Mouse (Mus musculus) left cerebral cortex, postnatal 10 days (tissue): ENCODE data around the gene Racgap1. TPM values are rescaled to one million over a fixed set of nuclear protein-coding genes. Genes with fewer than 3 reads are reported as not detected.

ENCODE experiments used
- DNase-seq, 2 experiments: peaks; one replicate each; pipeline ENCODE4 v3.0.0; 2021 to 2022; ENCODE audit warnings: low spot score in 2 of 2, mixed read lengths in 1 of 2; ENCODE audit errors: extremely low spot score in 1 of 2
- intact Hi-C: fragments of 180-260 bp; cut with DNase I; formaldehyde crosslinking; loops from one replicate; pipeline ENCODE4 v1.15.1; 2025
- total RNA-seq, 2 experiments: library from RNA; stranded (reverse); gene quantifications; 2 replicates each; pipeline ENCODE4 v1.2.3; 2021

Gene Racgap1
- total RNA-seq, 2 experiments from 2014 or later: 15.6 to 16.9 TPM

DNA sequence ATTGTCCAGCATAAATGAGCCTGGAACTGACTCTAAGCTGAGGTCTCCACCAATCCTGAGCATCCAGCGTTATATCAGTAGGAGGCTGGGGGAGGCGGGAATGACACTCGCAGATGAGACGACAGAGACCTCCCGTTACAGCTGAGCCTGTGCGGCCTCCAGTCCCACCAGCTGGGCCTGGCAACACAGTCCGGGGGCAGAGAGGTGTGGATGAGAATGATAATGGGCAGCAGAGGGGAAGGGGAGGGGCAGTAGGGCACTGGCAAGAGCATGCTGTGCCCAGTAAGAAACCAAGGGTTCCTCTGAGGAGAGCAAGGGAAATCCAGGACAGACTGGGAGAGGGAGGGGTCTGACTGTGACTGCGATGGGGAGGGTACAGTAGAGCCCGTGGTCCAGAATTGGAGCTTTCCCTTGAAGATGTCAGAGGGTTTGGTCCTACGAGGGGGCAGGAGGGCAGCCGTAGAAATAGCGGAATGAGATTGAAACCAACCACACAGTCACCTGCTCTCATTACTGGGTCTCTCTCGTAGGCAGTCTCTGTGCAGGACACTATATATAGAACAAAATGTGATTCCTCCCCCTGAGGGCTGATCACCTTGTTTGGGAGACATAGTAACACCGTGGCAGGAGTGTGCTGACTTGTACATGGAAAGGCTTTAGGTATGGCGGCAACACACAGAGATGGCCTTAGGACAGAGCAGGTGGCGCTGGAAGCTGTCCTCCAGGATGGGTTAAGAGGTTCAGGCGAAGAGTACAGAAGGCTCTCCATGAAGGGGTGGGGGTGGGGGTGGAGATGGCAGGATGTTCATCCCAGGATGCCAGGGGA, 52.0 kb downstream of the Racgap1 start:
- no peak for DNase-seq
- intact Hi-C loops: loop anchor here (5.0 kb wide), 3 partner anchors 88 to 308 kb away; no protein-coding TSS in a partner anchor

DNA sequence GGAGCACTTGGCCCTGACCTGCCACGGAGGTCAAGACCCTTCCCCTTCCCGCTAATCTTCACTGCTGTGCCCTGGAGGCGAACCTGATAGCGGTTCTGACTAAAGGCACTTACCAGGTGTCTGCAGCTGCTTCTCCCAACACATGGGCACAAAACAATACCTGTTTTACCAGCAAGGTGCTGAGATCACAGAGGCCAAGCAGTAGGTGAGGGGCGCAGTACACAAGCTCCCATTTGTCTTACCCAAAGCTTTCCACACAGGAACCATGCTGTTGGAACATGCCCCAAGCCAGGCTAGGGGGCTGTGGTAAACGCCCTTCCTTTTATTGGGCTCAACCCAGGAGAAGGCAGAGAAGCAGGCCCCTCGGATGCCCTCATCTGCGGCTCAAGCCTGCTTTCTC, 53.9 kb downstream of the Racgap1 start:
- no peak for DNase-seq
- intact Hi-C loops: loop anchor here (2.0 to 5.0 kb wide), 4 partner anchors 90 to 310 kb away; no protein-coding TSS in a partner anchor

DNA sequence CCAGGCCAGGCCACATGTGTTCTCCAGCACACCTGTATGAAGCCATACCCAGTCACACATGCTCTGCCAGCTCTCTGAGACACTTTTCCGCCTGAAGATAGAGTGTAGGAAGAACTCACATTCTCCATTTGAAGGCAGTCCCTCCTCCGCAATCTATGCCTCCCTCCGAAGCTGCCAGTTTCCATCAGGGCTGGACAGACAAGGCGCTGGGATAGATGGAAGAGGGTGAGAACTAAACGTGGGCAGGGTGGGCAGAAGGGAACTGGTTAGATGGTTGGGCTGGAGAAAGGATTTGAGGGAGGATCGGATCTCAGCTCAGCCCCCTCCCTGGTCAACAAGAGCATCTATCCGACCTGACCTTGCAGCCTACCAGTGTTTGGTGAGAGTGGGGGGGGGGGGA, 54.6 kb downstream of the Racgap1 start:
- DNase-seq: no peak
- intact Hi-C loops: loop anchor here (1.0 to 5.0 kb wide), 5 partner anchors 72 to 310 kb away; no protein-coding TSS in a partner anchor

DNA sequence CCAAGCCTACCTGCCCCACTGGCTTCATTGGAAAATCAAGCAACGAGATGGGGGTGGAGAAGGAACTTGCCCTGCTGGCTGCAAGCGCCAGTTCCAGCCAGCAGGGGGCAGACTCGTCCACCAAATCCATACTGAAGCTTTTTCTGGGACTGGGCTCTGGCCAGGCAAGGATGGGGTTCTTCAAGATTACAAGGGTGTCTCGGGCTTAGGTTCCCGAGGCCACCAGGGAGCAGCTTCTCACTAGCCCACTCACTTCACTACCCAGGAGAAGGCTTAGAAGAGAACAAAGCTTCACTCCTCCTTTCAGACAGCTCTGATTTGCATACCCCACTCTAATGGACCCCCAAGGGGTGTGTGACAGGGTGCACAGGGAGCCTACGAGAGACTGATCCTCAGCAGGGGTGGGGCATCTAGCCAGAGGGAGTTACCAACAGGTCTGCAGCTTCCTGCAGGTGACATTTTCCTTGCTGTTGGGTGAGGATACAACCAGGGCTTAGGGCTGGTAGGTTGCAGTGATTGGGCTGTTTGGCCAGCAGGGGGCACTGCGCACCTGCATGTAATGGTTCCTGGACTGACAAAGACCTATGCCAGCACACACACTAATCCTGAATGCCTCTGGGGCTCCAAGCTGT, 55.3 kb downstream of the Racgap1 start:
- DNase-seq: peak; percentile 81 to 87
- intact Hi-C loops: loop anchor here (1.0 to 5.0 kb wide), 5 partner anchors 73 to 311 kb away; no protein-coding TSS in a partner anchor

DNA sequence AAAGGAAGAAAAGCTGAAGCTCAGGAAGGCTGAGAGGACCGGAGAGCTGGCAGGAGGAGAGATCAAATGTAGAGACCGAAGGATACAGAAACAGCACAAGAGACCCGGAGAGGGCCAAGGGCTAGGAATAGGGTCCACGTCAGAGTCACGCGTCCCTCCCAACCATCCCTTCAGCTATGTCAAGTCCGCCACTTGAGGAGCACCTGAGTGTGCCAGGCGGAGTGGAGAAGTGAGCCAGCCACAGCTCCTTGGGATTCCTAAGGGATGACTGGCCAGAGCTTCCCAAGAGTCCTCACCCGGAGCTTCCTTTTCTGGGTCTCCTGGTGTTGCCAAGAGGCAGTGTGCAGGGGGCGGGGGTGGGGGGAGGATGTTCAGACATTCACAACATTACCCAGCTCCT, 56.5 kb downstream of the Racgap1 start:
- DNase-seq: no peak
- intact Hi-C loops: loop anchor here (5.0 kb wide), 3 partner anchors 92 to 312 kb away; no protein-coding TSS in a partner anchor

DNA sequence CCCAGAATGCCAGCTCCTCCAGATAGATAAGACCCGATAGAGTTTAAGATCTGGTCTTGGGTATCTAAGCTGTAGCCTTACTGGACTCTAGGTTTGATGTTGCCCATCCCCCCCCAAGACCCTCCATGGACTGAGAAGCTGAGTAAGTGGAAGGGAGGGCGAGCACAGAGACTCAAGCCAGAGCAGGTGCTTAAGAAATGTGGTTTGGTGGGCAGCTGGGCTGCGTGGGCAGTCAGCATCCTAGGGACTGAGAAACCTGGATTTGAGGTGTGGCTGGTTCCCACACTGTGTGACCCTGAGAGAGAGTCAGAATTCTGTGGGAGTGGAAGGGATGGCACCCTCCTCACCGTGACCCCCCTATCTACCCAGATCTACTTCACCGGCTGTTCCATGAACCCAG, 58.6 kb downstream of the Racgap1 start:
- DNase-seq: no peak
- intact Hi-C loops: no loop called here

DNA sequence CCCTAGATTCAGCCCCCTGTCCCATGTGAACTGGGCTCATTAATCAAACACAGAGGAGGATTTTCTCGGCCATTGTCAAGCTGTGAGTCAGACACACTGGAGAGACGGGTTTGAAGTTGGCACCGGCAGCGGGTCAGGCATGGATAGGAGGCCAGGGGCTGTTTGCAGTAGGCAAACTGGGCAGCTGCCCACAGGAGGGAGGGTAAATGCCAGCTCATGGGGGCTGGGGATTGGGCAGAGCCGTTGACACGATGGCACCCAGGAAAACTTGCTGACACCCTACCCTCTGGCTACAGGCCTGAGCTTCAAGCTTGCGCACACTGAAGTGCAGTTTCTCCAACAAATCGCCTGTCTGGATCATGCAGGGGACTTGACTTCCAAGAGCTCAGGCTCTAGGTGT, 59.3 kb downstream of the Racgap1 start:
- intact Hi-C loops: no loop called here
- DNase-seq: peak in 1 of 2 experiments; percentile 16

DNA sequence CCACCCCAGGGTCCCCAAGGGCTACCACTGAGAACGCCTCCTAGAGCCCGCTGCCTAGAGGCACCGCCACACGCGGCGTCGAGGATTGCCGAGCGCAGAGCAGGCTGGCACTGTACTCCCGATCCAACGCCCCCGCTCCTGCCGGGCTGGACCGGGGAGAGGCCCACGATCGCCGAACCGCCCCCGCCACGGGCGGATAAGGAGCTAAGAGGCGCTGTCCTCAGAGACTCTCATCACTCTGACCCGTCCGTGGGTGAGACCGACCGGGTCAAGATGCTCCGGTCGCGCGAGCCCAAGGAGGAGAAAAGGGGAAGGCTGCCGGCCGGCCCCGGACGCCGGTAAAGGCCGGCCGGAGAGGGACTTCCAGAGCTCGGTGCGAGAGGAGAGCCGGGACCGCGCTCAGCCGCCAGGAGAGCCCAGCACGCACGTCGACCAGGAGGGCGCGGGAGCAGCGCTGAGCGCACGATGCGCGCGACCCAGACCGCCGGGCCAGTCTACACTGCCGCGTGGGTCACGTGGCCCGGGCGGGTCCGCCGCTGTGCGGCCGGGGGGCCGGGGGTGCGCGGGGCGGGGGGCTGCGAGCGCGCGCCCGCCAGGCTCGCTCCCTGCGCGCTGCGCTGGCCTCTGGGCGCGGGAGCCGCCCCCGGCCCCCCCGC, 60.9 kb downstream of the Racgap1 start, which contains the start of gene Aqp5:
TSS of gene Aqp5 (plus strand) at position 354 of the 656 bp plus-strand sequence.
- intact Hi-C loops: no loop called here

DNA sequence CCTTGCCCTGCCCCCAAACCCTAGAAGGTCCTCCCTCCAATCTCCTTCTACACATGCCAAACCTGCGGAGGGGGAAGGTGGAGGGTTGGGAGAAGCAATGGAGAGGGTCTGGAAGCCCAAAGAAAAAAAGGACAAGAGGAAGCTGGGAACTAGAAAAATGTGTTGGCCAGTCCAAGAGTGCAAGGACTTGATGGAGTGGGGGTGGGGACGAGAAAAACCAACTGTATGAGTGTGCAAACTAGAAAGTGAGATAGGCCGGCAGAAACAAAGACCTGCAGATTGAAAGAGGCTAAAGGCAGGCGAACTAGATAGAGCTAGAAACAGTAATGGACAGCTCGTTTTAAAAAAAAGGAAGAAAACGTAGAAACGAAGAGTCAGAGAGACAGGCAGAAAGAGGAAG, 61.8 kb downstream of the Racgap1 start:
- intact Hi-C loops: loop anchor here (10.0 kb wide), 1 partner anchor 175 kb away; no protein-coding TSS in a partner anchor
- no peak for DNase-seq

More for the DNA sequence above, 60.9 kb downstream of the Racgap1 start, which contains the start of gene Aqp5:
- DNase-seq: no peak

DNA sequence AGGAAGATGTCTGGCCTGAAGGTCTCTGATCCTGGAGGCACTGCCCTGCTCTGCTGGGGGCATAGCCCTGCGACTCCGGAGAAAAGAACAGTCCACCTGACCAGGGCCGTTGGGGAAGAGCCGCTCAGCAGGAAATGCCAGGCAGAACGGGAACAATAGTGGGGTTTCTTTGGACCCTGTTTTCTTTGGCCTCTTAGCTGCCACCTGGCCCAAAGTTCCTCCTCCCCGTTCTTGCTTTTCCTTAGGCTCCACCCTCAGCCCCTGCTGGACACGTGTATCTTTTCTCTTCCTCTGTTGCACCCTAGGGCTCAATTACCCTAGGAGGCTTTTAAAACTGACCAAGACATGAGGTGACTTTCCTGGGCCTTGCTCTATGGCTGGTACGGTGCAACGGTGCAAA, 62.2 kb downstream of the Racgap1 start:
- DNase-seq: no peak
- intact Hi-C loops: loop anchor here (10.0 kb wide), 1 partner anchor 174 kb away; no protein-coding TSS in a partner anchor

DNA sequence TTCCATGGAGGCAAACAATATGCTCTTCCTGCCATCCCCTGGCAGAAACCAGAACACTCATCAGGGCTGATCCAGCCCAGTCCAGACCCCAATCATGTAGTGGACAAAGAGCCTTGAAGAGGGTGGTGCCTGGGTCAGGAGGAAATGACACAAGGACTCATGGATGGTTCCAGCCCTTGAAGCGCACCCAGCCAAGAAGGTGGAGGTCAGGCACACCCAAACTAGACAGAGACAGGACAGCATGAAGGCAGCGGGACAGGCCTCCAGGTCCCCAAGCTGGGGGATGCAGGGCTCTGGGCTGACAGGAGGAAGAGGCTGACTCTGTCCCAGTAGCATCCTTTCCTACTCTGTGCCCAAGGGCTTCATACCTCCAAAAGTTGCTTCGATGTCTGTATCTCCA, 64.9 kb downstream of the Racgap1 start:
- intact Hi-C loops: loop anchor here (10.0 kb wide), 1 partner anchor 172 kb away; no protein-coding TSS in a partner anchor
- no peak for DNase-seq

DNA sequence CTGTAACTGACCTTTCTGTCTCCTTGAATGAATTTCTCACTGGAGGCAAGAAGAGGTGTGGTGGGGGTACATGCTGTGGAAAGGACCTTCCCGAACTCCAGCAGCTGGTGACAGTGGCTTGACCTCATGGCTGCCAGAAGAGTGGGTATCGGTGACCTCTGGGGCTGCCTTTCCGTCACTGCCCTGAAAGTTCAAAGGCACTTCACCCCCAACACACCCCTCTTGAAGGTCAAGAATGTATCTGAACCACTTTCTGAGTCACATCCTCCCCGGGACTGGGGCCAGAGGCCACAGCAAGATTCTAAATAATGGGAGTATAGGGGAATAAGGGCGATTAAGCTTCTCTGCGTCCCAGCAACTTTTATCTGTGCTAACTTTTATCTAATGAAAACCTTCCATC, 65.7 kb downstream of the Racgap1 start:
- no peak for DNase-seq
- intact Hi-C loops: loop anchor here (10.0 kb wide), 1 partner anchor 171 kb away; no protein-coding TSS in a partner anchor

DNA sequence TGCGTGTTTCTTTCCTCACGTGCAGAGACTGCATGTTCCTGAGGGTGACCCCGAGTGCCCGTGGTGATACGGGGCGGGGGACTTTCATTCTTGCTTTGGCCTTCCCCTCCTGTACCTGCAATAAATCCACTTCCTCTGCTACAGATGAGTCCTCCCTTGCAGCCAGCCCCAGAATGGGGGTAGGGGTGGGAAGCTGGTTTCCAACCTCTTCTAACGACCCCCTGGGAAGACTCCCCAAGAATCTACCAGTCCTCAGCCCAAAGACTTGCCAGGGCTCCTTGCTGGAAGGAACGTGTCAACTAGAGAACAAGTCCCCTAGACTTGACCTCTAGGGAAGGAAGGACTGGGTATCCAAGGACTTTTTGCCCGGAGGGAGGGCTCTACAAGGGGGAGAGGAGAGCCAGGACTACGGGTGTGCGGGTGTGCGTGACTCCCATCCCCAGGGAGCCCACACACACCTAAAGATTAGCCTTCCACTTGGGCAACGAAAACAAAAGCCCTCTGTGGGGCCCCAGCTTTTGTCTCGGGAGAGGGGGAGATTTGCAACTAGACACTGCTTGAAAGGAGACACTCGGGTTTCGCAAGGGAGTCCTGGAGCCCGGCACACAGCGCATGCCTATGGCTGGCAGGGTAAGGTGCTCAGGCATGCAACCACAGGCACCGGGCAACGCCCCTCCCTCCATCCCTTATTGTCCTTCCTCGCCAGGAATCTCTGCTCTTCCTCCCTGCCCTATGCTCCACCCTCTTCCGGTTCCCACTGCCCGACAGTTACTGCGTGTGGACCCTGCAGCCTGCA, 66.9 kb downstream of the Racgap1 start:
- intact Hi-C loops: loop anchor here (10.0 kb wide), 1 partner anchor 170 kb away; no protein-coding TSS in a partner anchor
- DNase-seq: no peak

DNA sequence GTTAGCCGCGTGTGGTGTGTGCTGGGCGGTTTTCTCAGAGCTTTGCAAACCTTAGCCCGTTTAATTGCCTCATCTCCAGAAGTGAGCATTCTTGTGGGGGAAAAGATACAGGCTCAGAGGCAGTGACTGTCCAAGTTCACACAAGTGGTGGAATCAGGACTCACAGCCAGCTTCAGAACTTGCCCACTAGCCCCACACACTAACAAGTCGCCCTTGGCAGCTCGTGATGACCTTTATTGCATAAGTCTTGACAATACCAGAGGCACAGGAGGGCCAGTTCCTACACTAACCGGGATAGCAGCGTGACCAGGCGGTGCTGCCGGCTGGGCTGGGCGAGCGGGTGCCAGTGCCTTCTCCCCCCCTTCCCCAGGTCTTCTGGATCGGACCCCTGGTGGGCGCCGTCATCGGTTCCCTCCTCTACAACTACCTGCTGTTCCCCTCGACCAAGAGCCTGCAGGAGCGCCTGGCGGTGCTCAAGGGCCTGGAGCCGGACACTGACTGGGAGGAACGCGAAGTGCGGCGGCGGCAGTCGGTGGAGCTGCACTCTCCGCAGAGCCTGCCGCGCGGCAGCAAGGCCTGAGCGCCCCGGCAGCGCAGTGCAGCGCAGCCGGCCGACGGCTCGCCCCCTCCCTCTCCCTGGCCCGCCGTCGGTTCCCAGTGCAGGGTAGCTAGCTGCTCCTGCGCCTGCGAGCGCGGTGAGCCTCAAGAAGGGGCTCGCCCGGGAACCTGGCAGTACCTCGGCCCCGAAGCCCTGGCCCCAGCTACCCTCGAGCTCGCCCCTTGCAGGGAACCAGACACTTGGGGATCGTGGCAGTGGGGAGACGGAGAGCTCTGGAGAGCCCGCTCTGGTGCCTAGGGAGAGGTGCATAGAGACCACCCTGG, 67.8 kb downstream of the Racgap1 start:
- intact Hi-C loops: loop anchor here (10.0 kb wide), 1 partner anchor 169 kb away; no protein-coding TSS in a partner anchor
- DNase-seq: no peak

DNA sequence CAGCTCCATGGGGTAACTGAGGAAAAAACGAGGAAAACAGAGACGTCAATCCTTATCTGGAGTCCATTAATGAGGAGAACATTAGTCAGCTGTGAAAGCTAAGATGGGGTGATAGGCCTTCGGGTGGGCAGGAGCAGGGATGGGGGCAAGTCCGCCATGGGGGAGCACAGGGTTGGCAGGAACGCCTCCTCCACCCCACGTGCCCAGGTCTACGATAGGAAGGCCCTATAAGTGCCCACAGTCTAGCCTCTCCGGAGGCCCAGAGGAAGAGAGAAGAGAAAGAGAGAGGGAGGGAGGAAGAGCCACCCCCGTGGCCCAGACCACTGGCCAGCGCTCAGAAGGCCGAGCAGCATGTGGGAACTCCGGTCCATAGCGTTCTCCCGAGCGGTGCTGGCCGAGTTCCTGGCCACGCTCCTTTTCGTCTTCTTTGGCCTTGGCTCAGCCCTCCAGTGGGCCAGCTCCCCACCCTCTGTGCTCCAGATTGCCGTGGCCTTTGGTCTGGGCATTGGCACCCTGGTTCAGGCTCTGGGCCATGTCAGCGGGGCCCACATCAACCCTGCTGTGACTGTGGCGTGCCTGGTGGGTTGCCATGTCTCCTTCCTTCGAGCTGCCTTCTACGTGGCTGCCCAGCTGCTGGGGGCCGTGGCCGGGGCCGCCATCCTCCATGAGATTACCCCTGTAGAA, 72.5 kb downstream of the Racgap1 start, which contains the start of gene Aqp2:
TSS of gene Aqp2 (plus strand) at position 254 of the 684 bp plus-strand sequence.
- intact Hi-C loops: no loop called here
- DNase-seq: no peak
